Mouse (Mus musculus) hindbrain, postnatal 0 days (tissue): Measurements from ENCODE around the gene Krt84. TPM values are rescaled to one million over a fixed set of nuclear protein-coding genes. Genes with fewer than 3 reads are reported as not detected.

Experiments
- ATAC-seq: fragments of 200-750 bp; cut with Nextera tagmentation; 2 replicates; pipeline ENCODE4 v1.8.0; 2017; ENCODE audit warnings: mild to moderate bottlenecking, moderate TSS enrichment, moderate library complexity
- DNase-seq: peaks from one replicate; pipeline ENCODE4 v3.0.0-alpha.2; 2015; ENCODE audit warnings: low spot score
- H3K27ac ChIP-seq: fragments of 300-500 bp; sonication (generic); 2 replicates; pipeline ENCODE4 v1.5.1; 2014; ENCODE audit warnings: mild to moderate bottlenecking
- H3K27me3 ChIP-seq: fragments of 300-500 bp; sonication (generic); 2 replicates; pipeline ENCODE4 v1.6.1; 2014; ENCODE audit warnings: low read length, mixed read lengths; ENCODE audit not compliant: insufficient read depth
- H3K36me3 ChIP-seq: fragments of 300-500 bp; sonication (generic); 2 replicates; pipeline ENCODE4 v1.6.1; 2014; ENCODE audit warnings: low read length, mixed read lengths; ENCODE audit not compliant: insufficient read depth
- H3K4me1 ChIP-seq: fragments of 300-500 bp; sonication (generic); 2 replicates; pipeline ENCODE4 v1.6.1; 2014; ENCODE audit warnings: antibody characterized with exemption, low read length, mixed read lengths; ENCODE audit not compliant: insufficient read depth
- H3K4me2 ChIP-seq: fragments of 300-500 bp; sonication (generic); 2 replicates; pipeline ENCODE4 v1.6.1; 2014; ENCODE audit warnings: low read depth, mild to moderate bottlenecking, low read length, moderate library complexity, mixed read lengths
- H3K4me3 ChIP-seq: fragments of 300-500 bp; sonication (generic); 2 replicates; pipeline ENCODE4 v1.5.1; 2014; ENCODE audit warnings: low read length
- H3K9ac ChIP-seq: fragments of 300-500 bp; sonication (generic); replicated peaks from 2 replicates; pipeline ENCODE4 v1.6.1; 2014; ENCODE audit warnings: mild to moderate bottlenecking, low read length, moderate library complexity, mixed read lengths
- H3K9me3 ChIP-seq: fragments of 300-500 bp; sonication (generic); 2 replicates; pipeline ENCODE4 v1.6.1; 2016; ENCODE audit warnings: low read length, mixed read lengths
- CTCF ChIP-seq: IDR thresholded peaks from 2 replicates; pipeline ENCODE4 v1.5.1; 2016; ENCODE audit warnings: antibody characterized with exemption, control low read depth, low read depth
- WGBS: fragments of 180-500 bp; shearing (Covaris S2); extraction: QIAGEN DNeasy Blood & Tissue Kit; methylation state at CpG from one replicate; pipeline ENCODE4 v1.1.7; 2014; 5-methylcytosine and 5-hydroxymethylcytosine counted together
- polyA plus RNA-seq: library from polyadenylated mRNA; unstranded; fragments of >200 nt; fragmentation: Nextera tagmentation; extraction: Ambion mirVana; gene quantifications from 2 replicates; pipeline ENCODE4 v1.2.1, GENCODE M21; 2015
- total RNA-seq: library from RNA; depleted of rRNA; stranded (reverse); fragments of >200 nt; gene quantifications from 2 replicates; pipeline ENCODE4 v1.2.3, GENCODE M21; 2014; rRNA removed

Gene Krt84
- total RNA-seq, result not detected in 2 replicates
- polyA plus RNA-seq, result not detected in 2 replicates

GRCm38 (mm10) chr15:101532720-101533119 is at the start of gene Krt84:
TSS of gene Krt84 (minus strand) at chr15:101532820.
- Histone ChIP-seq H3K9me3 (no peaks in the 10 kb centered on the region), H3K4me3 (no peak within 1 kb of the TSS), H3K4me2 (no peak within 1 kb of the TSS), H3K27ac (no peak within 1 kb of the TSS), H3K4me1 (no peaks in the 10 kb centered on the region), H3K36me3 (no peaks in the 10 kb centered on the region), H3K9ac (no peak within 1 kb of the TSS), H3K27me3 (no peaks in the 10 kb centered on the region)
- DNase-seq (no peak), ATAC-seq (no peak)
- 88% methylated on average over 7 of the region's 7 CpGs for WGBS
- no peak for TF ChIP-seq CTCF

DNA sequence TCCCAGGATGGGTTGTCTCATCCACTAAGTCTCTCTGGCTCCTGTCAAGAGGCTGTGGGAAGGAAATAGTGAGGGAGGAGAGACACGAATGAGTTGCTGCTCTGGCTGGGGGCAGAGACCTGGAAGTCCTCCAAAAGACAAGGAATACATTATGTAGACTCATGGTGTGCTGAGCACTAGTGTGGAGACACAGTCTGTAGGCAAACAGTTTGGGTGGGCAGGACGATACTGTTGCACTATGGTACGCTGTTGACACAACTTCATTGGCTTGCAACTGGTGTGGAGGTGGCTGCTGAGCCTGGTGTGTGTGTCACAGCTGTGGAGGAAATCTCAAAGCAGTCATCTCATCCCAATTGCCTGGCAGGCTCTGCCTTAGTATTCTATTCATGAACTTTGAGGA is 49.1 kb upstream of the Krt84 start:
- ATAC-seq (no peak), DNase-seq (no peak)
- H3K4me2 ChIP-seq, result no peak overlapping the region
- WGBS, result 64% methylated on average over 3 of the region's 3 CpGs
- no peaks in the 10 kb centered on the region for H3K4me1 ChIP-seq
- no peaks in the 10 kb centered on the region for H3K36me3 ChIP-seq
- no peak for TF ChIP-seq CTCF
- H3K9ac ChIP-seq, result no peak overlapping the region
- no peaks in the 10 kb centered on the region for H3K9me3 ChIP-seq
- H3K27ac ChIP-seq, result no peak overlapping the region
- H3K4me3 ChIP-seq, result no peak overlapping the region
- H3K27me3 ChIP-seq, result no peaks in the 10 kb centered on the region

GRCm38 (mm10) chr15:101575506-101575905 is 42.9 kb upstream of the Krt84 start:
- Histone ChIP-seq H3K36me3 (no peaks in the 10 kb centered on the region), H3K4me2 (no peak overlapping the region), H3K4me1 (no peaks in the 10 kb centered on the region), H3K4me3 (no peak overlapping the region), H3K27ac (no peak overlapping the region), H3K27me3 (no peaks in the 10 kb centered on the region), H3K9me3 (no peaks in the 10 kb centered on the region), H3K9ac (no peak overlapping the region)
- WGBS, result 88% methylated on average over 5 of the region's 5 CpGs
- ATAC-seq (no peak), DNase-seq (no peak)
- no peak for TF ChIP-seq CTCF

GRCm38 (mm10) chr15:101573796-101574345 is 41.3 kb upstream of the Krt84 start, which contains the start of gene Krt75:
TSS of gene Krt75 (minus strand) at chr15:101573904.
- DNase-seq (no peak), ATAC-seq (no peak)
- Histone ChIP-seq H3K9me3 (no peaks in the 10 kb centered on the region), H3K27ac (no peak within 1 kb of the TSS), H3K27me3 (no peaks in the 10 kb centered on the region), H3K36me3 (no peaks in the 10 kb centered on the region), H3K4me3 (no peak within 1 kb of the TSS), H3K4me1 (no peaks in the 10 kb centered on the region), H3K9ac (no peak within 1 kb of the TSS), H3K4me2 (no peak within 1 kb of the TSS)
- 73% methylated on average over 15 of the region's 15 CpGs for WGBS
- TF ChIP-seq CTCF, result no peak

DNA sequence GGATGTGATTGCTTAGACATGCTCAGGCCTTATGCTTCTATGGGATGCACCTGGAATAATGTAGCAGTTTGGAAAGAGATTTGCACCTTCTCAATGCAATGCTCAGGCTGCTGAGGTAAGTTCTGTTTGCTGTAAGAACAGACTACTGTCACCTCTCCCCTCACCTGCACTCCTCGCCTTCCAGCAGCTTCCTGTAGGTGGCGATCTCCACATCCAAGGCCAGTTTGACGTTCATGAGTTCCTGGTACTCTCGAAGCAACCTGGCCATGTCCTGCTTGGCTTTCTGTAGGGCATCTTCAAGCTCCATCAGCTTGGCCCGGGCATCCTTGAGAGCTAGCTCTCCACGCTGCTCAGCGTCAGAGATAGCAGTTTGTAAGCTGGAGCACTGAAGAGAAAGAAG is 35.2 kb upstream of the Krt84 start:
- H3K9me3 ChIP-seq, result no peaks in the 10 kb centered on the region
- no peaks in the 10 kb centered on the region for H3K27me3 ChIP-seq
- H3K27ac ChIP-seq, result no peak overlapping the region
- H3K36me3 ChIP-seq, result no peaks in the 10 kb centered on the region
- ATAC-seq (no peak), DNase-seq (no peak)
- 55% methylated on average over 7 of the region's 7 CpGs for WGBS
- no peak overlapping the region for H3K9ac ChIP-seq
- peak; percentile 53 for TF ChIP-seq CTCF
- H3K4me3 ChIP-seq, result no peak overlapping the region
- H3K4me2 ChIP-seq, result no peak overlapping the region
- H3K4me1 ChIP-seq, result no peaks in the 10 kb centered on the region

DNA sequence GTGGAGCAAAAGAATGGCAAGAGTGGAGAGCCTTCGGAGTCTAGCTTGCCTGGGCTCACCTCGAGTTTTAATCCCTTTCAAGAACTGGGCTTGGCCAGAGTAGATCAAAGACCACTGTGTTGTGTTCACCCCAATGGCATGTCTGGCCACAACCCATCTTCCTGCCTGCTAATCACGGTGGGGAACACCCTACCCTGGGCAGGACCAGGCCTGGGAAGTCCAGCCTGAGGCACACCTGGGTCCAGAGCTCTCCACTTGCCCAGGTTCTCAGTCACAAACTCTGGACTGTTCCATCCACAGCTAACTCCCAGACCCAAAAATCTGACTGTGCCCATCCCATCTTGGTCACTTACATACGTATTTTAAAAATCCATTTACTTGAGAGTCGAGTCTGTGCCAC is 30.2 kb upstream of the Krt84 start, which contains the start of gene Krt90:
Gene Krt90, minus strand, starts transcription at position 101 of the 400 bp plus-strand sequence.
- H3K9ac ChIP-seq, result no peak within 1 kb of the TSS
- no peaks in the 10 kb centered on the region for H3K36me3 ChIP-seq
- no peaks in the 10 kb centered on the region for H3K27me3 ChIP-seq
- 72% methylated on average over 5 of the region's 5 CpGs for WGBS
- no peaks in the 10 kb centered on the region for H3K9me3 ChIP-seq
- DNase-seq, result no peak
- no peak within 1 kb of the TSS for H3K4me2 ChIP-seq
- H3K27ac ChIP-seq, result no peak within 1 kb of the TSS
- TF ChIP-seq CTCF, result no peak
- ATAC-seq, result no peak
- no peak within 1 kb of the TSS for H3K4me3 ChIP-seq
- H3K4me1 ChIP-seq, result no peaks in the 10 kb centered on the region

DNA sequence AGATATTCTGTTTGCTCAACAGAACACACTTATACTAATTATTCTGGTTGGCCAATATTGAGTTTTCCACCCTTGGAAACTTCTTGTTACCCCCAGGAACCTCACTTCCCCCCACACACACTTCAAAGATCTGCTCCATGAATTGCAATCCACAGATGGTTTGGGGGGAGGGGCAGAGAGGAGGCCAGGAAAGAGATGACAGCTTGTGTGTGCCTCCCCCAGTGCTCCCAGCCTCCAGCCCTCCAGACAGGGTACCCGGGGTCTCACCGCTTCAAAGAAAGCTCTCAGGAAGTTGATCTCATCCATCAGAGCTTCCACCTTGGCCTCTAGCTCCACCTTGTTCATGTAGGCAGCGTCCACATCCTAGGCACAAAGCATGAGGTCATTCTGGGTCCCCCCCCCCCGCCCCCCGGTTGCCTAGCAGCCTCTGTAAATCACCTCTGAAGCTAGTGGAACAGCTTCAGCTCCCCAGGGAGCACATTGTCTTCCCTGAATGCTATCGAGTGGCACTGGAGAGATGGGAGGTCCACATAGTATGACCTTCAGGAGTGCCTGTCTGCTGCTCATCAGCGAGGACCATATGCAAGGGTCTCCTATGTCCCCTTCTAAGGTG is 25.5 kb upstream of the Krt84 start:
- H3K9me3 ChIP-seq, result no peaks in the 10 kb centered on the region
- no peak for DNase-seq
- no peak overlapping the region for H3K9ac ChIP-seq

More for the DNA sequence above, 25.5 kb upstream of the Krt84 start:
- Histone ChIP-seq H3K36me3 (no peaks in the 10 kb centered on the region), H3K4me1 (no peaks in the 10 kb centered on the region), H3K27me3 (no peaks in the 10 kb centered on the region), H3K4me3 (no peak overlapping the region), H3K4me2 (no peak overlapping the region), H3K27ac (no peak overlapping the region)
- no peak for ATAC-seq
- no peak for TF ChIP-seq CTCF
- 9% methylated on average over 7 of the region's 7 CpGs for WGBS
